Mouse (Mus musculus): ENCODE measurements at regions not wholly inside any gene's neighbourhood (a gene's known extent, or its start where the extent isn't known, plus 50 kb on each side); places are given as distances from the start of the nearest gene placed in this dataset.

DNA sequence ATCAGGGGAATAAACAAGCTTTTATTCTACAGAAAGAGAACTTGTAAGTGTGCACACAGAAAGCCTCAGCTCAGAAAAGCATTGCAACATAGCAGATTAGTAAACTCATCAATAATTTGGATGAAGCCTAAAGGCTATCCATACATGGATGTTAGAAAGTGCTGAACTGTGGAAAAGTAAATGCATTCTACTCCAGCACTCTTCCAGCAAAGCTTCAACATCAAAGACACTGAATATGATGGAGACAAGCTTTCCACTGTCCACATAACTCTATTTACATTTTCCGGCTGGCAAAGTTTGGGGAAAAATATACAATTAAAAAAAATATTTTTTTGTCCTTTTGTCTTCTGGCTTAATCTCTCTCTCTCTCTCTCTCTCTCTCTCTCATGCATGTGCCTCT, 69.7 kb downstream of the Slitrk6 start:
- H3K27me3 ChIP-seq (ENCODE audit: control insufficient read depth, insufficient read depth, low read length): no peaks in the 10 kb centered on the region
- 90% methylated on average over 1 of the region's 1 CpGs for WGBS

DNA sequence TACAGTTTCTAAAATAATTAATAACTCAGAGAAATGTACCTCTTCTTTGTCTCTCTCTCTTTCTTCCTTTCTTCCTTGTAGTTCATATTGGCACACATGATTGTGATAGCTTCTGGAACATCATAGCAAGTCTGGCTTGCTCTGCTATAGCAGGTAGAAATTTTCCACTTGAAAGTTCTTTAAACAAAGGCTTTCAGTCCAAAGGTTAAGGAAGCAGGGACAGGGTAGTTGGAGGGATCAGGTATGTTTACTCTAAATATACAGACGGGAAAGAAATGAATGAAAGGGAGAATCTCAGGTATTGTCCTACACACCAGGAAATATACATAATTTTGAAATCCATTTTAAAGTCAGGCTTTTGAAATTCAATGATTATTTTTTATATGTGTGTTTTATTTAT, 75.2 kb downstream of the Slitrk6 start:
- no peak overlapping the region for H3K27ac ChIP-seq (replicated peaks; ENCODE audit: low read depth, low read length)
- H3K9ac ChIP-seq (replicated peaks; ENCODE audit: low read length): no peak overlapping the region
- no peaks in the 10 kb centered on the region for H3K4me1 ChIP-seq (ENCODE audit: control insufficient read depth, insufficient read depth, low read length)
- DNase-seq (ENCODE audit: low spot score) (no peak), ATAC-seq (replicated peaks; ENCODE audit: insufficient number of reproducible peaks, low FRiP score, low TSS enrichment, low read depth) (no peak)
- H3K27me3 ChIP-seq (ENCODE audit: control insufficient read depth, insufficient read depth, low read length): no peaks in the 10 kb centered on the region
- no peak overlapping the region for H3K4me2 ChIP-seq (ENCODE audit: low read depth, low read length)
- H3K9me3 ChIP-seq (replicated peaks; ENCODE audit: control insufficient read depth, low read length): no peaks in the 10 kb centered on the region
- no peaks in the 10 kb centered on the region for H3K36me3 ChIP-seq (replicated peaks; ENCODE audit: control insufficient read depth, insufficient read depth, low read depth, low read length)
- H3K4me3 ChIP-seq (ENCODE audit: low read depth, low read length): no peak overlapping the region
- 69% methylated on average over 1 of the region's 1 CpGs for WGBS

More for the DNA sequence above, 69.7 kb downstream of the Slitrk6 start:
- Histone ChIP-seq H3K36me3 (replicated peaks; ENCODE audit: control insufficient read depth, insufficient read depth, low read depth, low read length) (no peaks in the 10 kb centered on the region), H3K4me1 (ENCODE audit: control insufficient read depth, insufficient read depth, low read length) (no peaks in the 10 kb centered on the region), H3K9me3 (replicated peaks; ENCODE audit: control insufficient read depth, low read length) (no peaks in the 10 kb centered on the region), H3K4me2 (ENCODE audit: low read depth, low read length) (no peak overlapping the region), H3K27ac (replicated peaks; ENCODE audit: low read depth, low read length) (no peak overlapping the region), H3K4me3 (ENCODE audit: low read depth, low read length) (no peak overlapping the region), H3K9ac (replicated peaks; ENCODE audit: low read length) (no peak overlapping the region)
- no peak for DNase-seq (ENCODE audit: low spot score)
- no peak for ATAC-seq (replicated peaks; ENCODE audit: insufficient number of reproducible peaks, low FRiP score, low TSS enrichment, low read depth)

- no peaks in the 10 kb centered on the region for H3K4me1 ChIP-seq (ENCODE audit: control insufficient read depth, insufficient read depth, low read length)
- no peak overlapping the region for H3K4me2 ChIP-seq (ENCODE audit: low read depth, low read length)
- no peaks in the 10 kb centered on the region for H3K9me3 ChIP-seq (replicated peaks; ENCODE audit: control insufficient read depth, low read length)
- no peaks in the 10 kb centered on the region for H3K36me3 ChIP-seq (replicated peaks; ENCODE audit: control insufficient read depth, insufficient read depth, low read depth, low read length)
- 80% methylated on average over 1 of the region's 1 CpGs for WGBS
- no peak for ATAC-seq (replicated peaks; ENCODE audit: insufficient number of reproducible peaks, low FRiP score, low TSS enrichment, low read depth)
- H3K27me3 ChIP-seq (ENCODE audit: control insufficient read depth, insufficient read depth, low read length): no peaks in the 10 kb centered on the region
- H3K9ac ChIP-seq (replicated peaks; ENCODE audit: low read length): no peak overlapping the region
- peak; percentile 49 for DNase-seq (ENCODE audit: low spot score)
- no peak overlapping the region for H3K4me3 ChIP-seq (ENCODE audit: low read depth, low read length)
- no peak overlapping the region for H3K27ac ChIP-seq (replicated peaks; ENCODE audit: low read depth, low read length)
Observed at GRCm38 (mm10) chr14:110665712-110666111, 89.2 kb downstream of the Slitrk6 start.

GRCm38 (mm10) chr14:110663231-110663630, 91.7 kb downstream of the Slitrk6 start:
- DNase-seq (ENCODE audit: low spot score) (no peak), ATAC-seq (replicated peaks; ENCODE audit: insufficient number of reproducible peaks, low FRiP score, low TSS enrichment, low read depth) (no peak)
- no peak overlapping the region for H3K27ac ChIP-seq (replicated peaks; ENCODE audit: low read depth, low read length)
- H3K9ac ChIP-seq (replicated peaks; ENCODE audit: low read length): no peak overlapping the region
- H3K9me3 ChIP-seq (replicated peaks; ENCODE audit: control insufficient read depth, low read length): no peaks in the 10 kb centered on the region
- H3K4me3 ChIP-seq (ENCODE audit: low read depth, low read length): no peak overlapping the region
- no peaks in the 10 kb centered on the region for H3K27me3 ChIP-seq (ENCODE audit: control insufficient read depth, insufficient read depth, low read length)
- 70% methylated on average over 2 of the region's 2 CpGs for WGBS
- H3K4me2 ChIP-seq (ENCODE audit: low read depth, low read length): no peak overlapping the region
- H3K36me3 ChIP-seq (replicated peaks; ENCODE audit: control insufficient read depth, insufficient read depth, low read depth, low read length): no peaks in the 10 kb centered on the region
- no peaks in the 10 kb centered on the region for H3K4me1 ChIP-seq (ENCODE audit: control insufficient read depth, insufficient read depth, low read length)

DNA sequence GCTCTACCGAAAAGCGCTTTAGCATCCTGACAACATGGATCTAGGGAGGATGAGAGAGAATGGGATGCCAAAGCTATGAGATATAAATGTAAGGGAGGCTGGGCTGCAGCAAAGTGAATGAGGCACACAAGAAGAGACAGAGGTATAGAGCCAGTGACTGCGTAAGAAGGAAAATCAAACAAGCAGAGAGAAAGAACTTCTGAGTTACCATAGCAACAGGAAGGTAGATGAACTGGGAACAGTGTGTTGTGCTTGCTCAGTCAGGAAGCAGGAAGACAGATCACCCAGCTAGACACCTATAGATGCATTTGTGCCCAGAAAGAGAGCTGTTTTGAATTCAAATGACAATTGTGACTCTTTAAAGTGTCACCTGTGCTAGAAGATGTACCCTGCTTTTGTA, 120.8 kb downstream of the Slitrk6 start:
- no peak overlapping the region for H3K9ac ChIP-seq (replicated peaks; ENCODE audit: low read length)
- no peak overlapping the region for H3K4me2 ChIP-seq (ENCODE audit: low read depth, low read length)
- H3K27ac ChIP-seq (replicated peaks; ENCODE audit: low read depth, low read length): no peak overlapping the region
- DNase-seq (ENCODE audit: low spot score) (no peak), ATAC-seq (replicated peaks; ENCODE audit: insufficient number of reproducible peaks, low FRiP score, low TSS enrichment, low read depth) (no peak)
- no peaks in the 10 kb centered on the region for H3K36me3 ChIP-seq (replicated peaks; ENCODE audit: control insufficient read depth, insufficient read depth, low read depth, low read length)
- H3K27me3 ChIP-seq (ENCODE audit: control insufficient read depth, insufficient read depth, low read length): no peaks in the 10 kb centered on the region
- no peaks in the 10 kb centered on the region for H3K4me1 ChIP-seq (ENCODE audit: control insufficient read depth, insufficient read depth, low read length)
- 74% methylated on average over 3 of the region's 3 CpGs for WGBS
- H3K9me3 ChIP-seq (replicated peaks; ENCODE audit: control insufficient read depth, low read length): no peaks in the 10 kb centered on the region
- no peak overlapping the region for H3K4me3 ChIP-seq (ENCODE audit: low read depth, low read length)

DNA sequence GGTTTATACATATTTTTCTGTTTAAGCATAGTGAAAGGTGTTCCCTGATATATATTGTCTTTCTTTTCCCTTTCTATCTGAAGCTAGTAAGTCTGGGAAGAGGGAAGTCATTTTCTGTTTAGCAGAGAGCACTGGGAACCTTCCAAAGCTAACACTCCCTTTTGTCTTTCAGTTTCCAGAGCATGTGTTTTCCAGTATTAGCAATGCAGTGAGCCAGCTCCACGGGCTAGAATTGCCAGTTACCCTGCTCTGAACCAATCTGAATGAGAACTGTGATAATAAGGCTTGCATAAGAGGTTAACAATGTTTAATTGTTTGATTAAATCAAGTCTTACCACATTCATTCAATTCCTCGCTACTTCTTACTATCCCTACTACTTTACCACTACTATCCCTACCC, 131.2 kb downstream of the Slitrk6 start:
- no peak for ATAC-seq (replicated peaks; ENCODE audit: insufficient number of reproducible peaks, low FRiP score, low TSS enrichment, low read depth)
- no peak overlapping the region for H3K4me2 ChIP-seq (ENCODE audit: low read depth, low read length)
- 63% methylated on average over 2 of the region's 2 CpGs for WGBS

GRCm38 (mm10) chr14:110618496-110618920, 136.4 kb downstream of the Slitrk6 start:
- no peak overlapping the region for H3K4me3 ChIP-seq (ENCODE audit: low read depth, low read length)
- ATAC-seq (replicated peaks; ENCODE audit: insufficient number of reproducible peaks, low FRiP score, low TSS enrichment, low read depth): no peak
- no peak overlapping the region for H3K9ac ChIP-seq (replicated peaks; ENCODE audit: low read length)
- no peak overlapping the region for H3K4me2 ChIP-seq (ENCODE audit: low read depth, low read length)
- DNase-seq (ENCODE audit: low spot score): no peak
- H3K4me1 ChIP-seq (ENCODE audit: control insufficient read depth, insufficient read depth, low read length): no peaks in the 10 kb centered on the region
- H3K9me3 ChIP-seq (replicated peaks; ENCODE audit: control insufficient read depth, low read length): no peaks in the 10 kb centered on the region
- H3K36me3 ChIP-seq (replicated peaks; ENCODE audit: control insufficient read depth, insufficient read depth, low read depth, low read length): no peaks in the 10 kb centered on the region
- WGBS: 57% methylated on average over 3 of the region's 3 CpGs
- H3K27me3 ChIP-seq (ENCODE audit: control insufficient read depth, insufficient read depth, low read length): no peaks in the 10 kb centered on the region
- no peak overlapping the region for H3K27ac ChIP-seq (replicated peaks; ENCODE audit: low read depth, low read length)

More for the DNA sequence above, 131.2 kb downstream of the Slitrk6 start:
- no peak overlapping the region for H3K9ac ChIP-seq (replicated peaks; ENCODE audit: low read length)
- DNase-seq (ENCODE audit: low spot score): no peak
- H3K9me3 ChIP-seq (replicated peaks; ENCODE audit: control insufficient read depth, low read length): no peaks in the 10 kb centered on the region
- no peak overlapping the region for H3K27ac ChIP-seq (replicated peaks; ENCODE audit: low read depth, low read length)
- no peaks in the 10 kb centered on the region for H3K27me3 ChIP-seq (ENCODE audit: control insufficient read depth, insufficient read depth, low read length)
- no peak overlapping the region for H3K4me3 ChIP-seq (ENCODE audit: low read depth, low read length)
- no peaks in the 10 kb centered on the region for H3K4me1 ChIP-seq (ENCODE audit: control insufficient read depth, insufficient read depth, low read length)
- H3K36me3 ChIP-seq (replicated peaks; ENCODE audit: control insufficient read depth, insufficient read depth, low read depth, low read length): no peaks in the 10 kb centered on the region

- ATAC-seq (replicated peaks; ENCODE audit: insufficient number of reproducible peaks, low FRiP score, low TSS enrichment, low read depth) (no peak), DNase-seq (ENCODE audit: low spot score) (peak; percentile 52)
- no peaks in the 10 kb centered on the region for H3K9me3 ChIP-seq (replicated peaks; ENCODE audit: control insufficient read depth, low read length)
- H3K9ac ChIP-seq (replicated peaks; ENCODE audit: low read length): no peak overlapping the region
- no peak overlapping the region for H3K4me3 ChIP-seq (ENCODE audit: low read depth, low read length)
- no peaks in the 10 kb centered on the region for H3K4me1 ChIP-seq (ENCODE audit: control insufficient read depth, insufficient read depth, low read length)
- WGBS: 32% methylated on average over 1 of the region's 1 CpGs
- no peak overlapping the region for H3K4me2 ChIP-seq (ENCODE audit: low read depth, low read length)
- no peaks in the 10 kb centered on the region for H3K27me3 ChIP-seq (ENCODE audit: control insufficient read depth, insufficient read depth, low read length)
- H3K36me3 ChIP-seq (replicated peaks; ENCODE audit: control insufficient read depth, insufficient read depth, low read depth, low read length): no peaks in the 10 kb centered on the region
- H3K27ac ChIP-seq (replicated peaks; ENCODE audit: low read depth, low read length): no peak overlapping the region
Observed at GRCm38 (mm10) chr14:110616447-110616846, 138.5 kb downstream of the Slitrk6 start.

Measured in embryonic facial prominence, embryonic 11.5 days (tissue).